Mouse (Mus musculus): ENCODE results near the gene Cox11. TPM values are rescaled to one million over a fixed set of nuclear protein-coding genes. Genes with fewer than 3 reads are reported as not detected.
A peak's percentile ranks its signal among the peaks of the same experiment; 100 is the strongest.

The Cox11 gene
- polyA plus RNA-seq, 1 experiment from 2014 or later = 20.0 TPM

DNA sequence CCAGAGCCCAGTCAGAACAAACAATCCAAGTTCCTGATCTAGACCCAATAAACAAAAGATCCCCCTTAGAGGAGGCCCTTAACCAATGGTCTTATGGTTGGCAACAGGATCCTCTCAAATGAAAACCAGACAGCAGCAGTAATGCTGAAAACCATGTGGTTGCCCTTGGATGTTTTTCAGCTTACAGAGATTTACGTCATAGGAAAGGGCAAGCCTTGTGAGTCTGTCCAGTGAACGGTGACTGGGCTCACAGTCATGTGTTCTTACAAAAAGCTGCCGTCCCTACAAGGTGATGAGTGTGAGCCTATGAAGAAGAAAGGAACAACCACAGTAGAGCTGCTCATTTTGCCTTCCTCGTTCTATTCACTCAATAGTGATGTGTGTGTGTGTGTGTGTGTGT, 22.7 kb downstream of the Cox11 start:
- no peak for ATAC-seq
- DNase-seq (ENCODE audit: low spot score) = no peak
- TF ChIP-seq EP300 (IDR thresholded peaks at IDR 0.05) (no peak), CTCF (IDR thresholded peaks at IDR 0.05) (no peak)
- Histone ChIP-seq H3K27ac (ENCODE audit: low read length) (no peak overlapping the region), H3K4me3 (ENCODE audit: low read depth, low read length) (no peak overlapping the region), H3K9me3 (ENCODE audit: low read length) (no peaks in the 10 kb centered on the region), H3K4me1 (ENCODE audit: insufficient read depth, low read depth, low read length) (peaks cover 4% of the 10 kb centered on the region; the same call in 1 of the 2 replicates), H3K4me2 (replicated peaks; ENCODE audit: low read depth, low read length) (no peak overlapping the region), H3K9ac (replicated peaks; ENCODE audit: low read depth) (no peak overlapping the region), H3K36me3 (ENCODE audit: insufficient read depth, low read length) (peaks cover 4% of the 10 kb centered on the region; the same call in 1 of the 2 replicates), H3K27me3 (replicated peaks; ENCODE audit: insufficient read depth, low read length) (no peaks in the 10 kb centered on the region)
- WGBS = 83% methylated on average over 4 of the region's 4 CpGs

GRCm38 (mm10) chr11:90663052-90663451, 25.1 kb downstream of the Cox11 start:
- no peak for ATAC-seq
- TF ChIP-seq EP300 (IDR thresholded peaks at IDR 0.05) (no peak), CTCF (IDR thresholded peaks at IDR 0.05) (no peak)
- 53% methylated on average over 3 of the region's 3 CpGs for WGBS

GRCm38 (mm10) chr11:90663618-90664297, 25.8 kb downstream of the Cox11 start:
- ATAC-seq = no peak
- Histone ChIP-seq H3K36me3 (ENCODE audit: insufficient read depth, low read length) (peaks cover 4% of the 10 kb centered on the region; the same call in 1 of the 2 replicates), H3K4me1 (ENCODE audit: insufficient read depth, low read depth, low read length) (peaks cover 8% of the 10 kb centered on the region; the same call in 1 of the 2 replicates), H3K9me3 (ENCODE audit: low read length) (no peaks in the 10 kb centered on the region), H3K4me3 (ENCODE audit: low read depth, low read length) (no peak overlapping the region), H3K27me3 (replicated peaks; ENCODE audit: insufficient read depth, low read length) (no peaks in the 10 kb centered on the region), H3K4me2 (replicated peaks; ENCODE audit: low read depth, low read length) (no peak overlapping the region), H3K27ac (ENCODE audit: low read length) (peak overlapping the region; percentile 65), H3K9ac (replicated peaks; ENCODE audit: low read depth) (no peak overlapping the region)
- 41% methylated on average over 5 of the region's 5 CpGs for WGBS
- DNase-seq (ENCODE audit: low spot score) = peak; percentile 15
- TF ChIP-seq CTCF (IDR thresholded peaks at IDR 0.05) (no peak), EP300 (IDR thresholded peaks at IDR 0.05) (no peak)

More at GRCm38 (mm10) chr11:90663052-90663451, 25.1 kb downstream of the Cox11 start:
- DNase-seq (ENCODE audit: low spot score) = no peak
- no peak overlapping the region for H3K4me3 ChIP-seq (ENCODE audit: low read depth, low read length)
- H3K9ac ChIP-seq (replicated peaks; ENCODE audit: low read depth) = no peak overlapping the region
- H3K36me3 ChIP-seq (ENCODE audit: insufficient read depth, low read length) = peaks cover 4% of the 10 kb centered on the region; the same call in 1 of the 2 replicates
- no peak overlapping the region for H3K4me2 ChIP-seq (replicated peaks; ENCODE audit: low read depth, low read length)
- H3K4me1 ChIP-seq (ENCODE audit: insufficient read depth, low read depth, low read length) = peaks cover 8% of the 10 kb centered on the region; the same call in 1 of the 2 replicates
- no peaks in the 10 kb centered on the region for H3K27me3 ChIP-seq (replicated peaks; ENCODE audit: insufficient read depth, low read length)
- no peaks in the 10 kb centered on the region for H3K9me3 ChIP-seq (ENCODE audit: low read length)
- no peak overlapping the region for H3K27ac ChIP-seq (ENCODE audit: low read length)

DNA sequence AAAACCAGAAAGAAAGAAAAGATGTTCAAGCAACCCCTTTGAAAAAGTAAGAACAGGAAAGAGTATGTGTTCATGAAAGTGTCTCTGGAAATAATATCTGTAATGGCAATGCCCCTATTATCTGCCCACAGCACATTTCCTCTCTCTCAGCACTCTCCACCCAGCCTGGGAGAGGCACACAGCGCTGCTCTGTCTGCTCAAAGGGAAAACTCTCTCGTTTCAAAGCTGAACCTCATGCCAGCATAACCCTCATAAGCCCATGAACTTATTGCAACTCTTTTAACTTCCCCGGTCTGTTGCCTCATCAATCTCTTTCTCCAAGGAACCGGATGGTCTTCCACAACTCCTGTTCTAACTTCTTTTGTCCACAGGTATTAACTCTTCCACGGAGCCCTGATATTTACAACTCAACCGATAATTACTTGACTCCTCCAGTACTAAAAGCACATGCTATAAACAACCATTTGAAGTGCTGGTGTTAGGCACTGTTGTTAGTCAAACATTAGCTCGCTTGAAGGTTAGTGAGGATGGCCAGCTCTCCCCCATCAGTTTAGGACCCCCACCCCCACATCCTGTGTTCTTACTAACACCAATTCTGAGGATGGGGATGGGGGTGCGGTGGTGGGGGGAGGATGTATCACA, 26.5 kb downstream of the Cox11 start:
- Histone ChIP-seq H3K27me3 (replicated peaks; ENCODE audit: insufficient read depth, low read length) (no peaks in the 10 kb centered on the region), H3K4me2 (replicated peaks; ENCODE audit: low read depth, low read length) (peak overlapping the region; percentile 31; the same call in 1 of the 2 replicates), H3K4me1 (ENCODE audit: insufficient read depth, low read depth, low read length) (peaks cover 8% of the 10 kb centered on the region; the same call in 1 of the 2 replicates), H3K9ac (replicated peaks; ENCODE audit: low read depth) (no peak overlapping the region), H3K36me3 (ENCODE audit: insufficient read depth, low read length) (peaks cover 5% of the 10 kb centered on the region; the same call in 1 of the 2 replicates), H3K4me3 (ENCODE audit: low read depth, low read length) (no peak overlapping the region), H3K9me3 (ENCODE audit: low read length) (no peaks in the 10 kb centered on the region), H3K27ac (ENCODE audit: low read length) (peak overlapping the region; percentile 65)
- no peak for TF ChIP-seq CTCF (IDR thresholded peaks at IDR 0.05)
- TF ChIP-seq EP300 (IDR thresholded peaks at IDR 0.05) = no peak
- peak; percentile 37; the same call in 1 of the 2 replicates for ATAC-seq
- WGBS = 6% methylated on average over 8 of the region's 8 CpGs
- peak; percentile 27 for DNase-seq (ENCODE audit: low spot score)

- Histone ChIP-seq H3K27me3 (replicated peaks; ENCODE audit: insufficient read depth, low read length) (no peaks in the 10 kb centered on the region), H3K9me3 (ENCODE audit: low read length) (no peaks in the 10 kb centered on the region), H3K36me3 (ENCODE audit: insufficient read depth, low read length) (peaks cover 11% of the 10 kb centered on the region), H3K4me2 (replicated peaks; ENCODE audit: low read depth, low read length) (peak overlapping the region; percentile 31), H3K4me1 (ENCODE audit: insufficient read depth, low read depth, low read length) (peaks cover 8% of the 10 kb centered on the region; the same call in 1 of the 2 replicates), H3K4me3 (ENCODE audit: low read depth, low read length) (no peak overlapping the region), H3K27ac (ENCODE audit: low read length) (peak overlapping the region; percentile 65), H3K9ac (replicated peaks; ENCODE audit: low read depth) (no peak overlapping the region)
- DNase-seq (ENCODE audit: low spot score) (peak; percentile 79), ATAC-seq (peak; percentile 74)
- TF ChIP-seq CTCF (IDR thresholded peaks at IDR 0.05) (no peak), EP300 (IDR thresholded peaks at IDR 0.05) (no peak)
- WGBS = 20% methylated on average over 6 of the region's 6 CpGs
These were observed 27.2 kb downstream of the Cox11 start for GRCm38 (mm10) chr11:90665161-90665560.

DNA sequence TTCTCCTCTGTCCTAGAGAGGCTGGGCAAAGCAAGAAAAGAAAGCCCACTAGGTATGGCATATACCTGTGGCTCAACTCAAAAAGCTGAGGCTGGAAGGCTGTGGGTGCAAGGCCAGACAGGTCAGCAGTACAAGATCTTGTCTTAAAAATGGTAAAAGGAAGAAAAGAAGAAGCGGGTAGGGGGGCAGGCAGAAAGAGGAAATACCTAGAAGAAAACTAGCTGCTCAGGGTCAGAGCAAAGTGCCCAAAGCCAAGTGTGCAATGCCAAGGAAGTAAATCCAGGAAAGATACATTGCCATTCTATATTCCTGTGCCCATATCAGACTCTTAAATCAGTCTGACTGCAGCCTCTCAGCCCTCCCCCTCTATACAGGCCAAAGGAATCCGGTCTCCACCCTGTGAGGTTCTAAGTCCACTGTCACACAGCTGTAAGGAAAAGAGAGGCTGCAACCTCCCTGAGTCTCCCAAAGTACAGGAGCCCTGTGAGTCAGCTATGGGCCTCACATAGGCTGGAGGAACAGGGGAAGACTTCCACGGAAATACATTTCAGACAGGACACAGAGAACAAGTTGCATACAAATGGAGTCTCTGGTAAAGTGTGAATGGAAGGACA, 28.3 kb downstream of the Cox11 start:
- Histone ChIP-seq H3K36me3 (ENCODE audit: insufficient read depth, low read length) (peaks cover 8% of the 10 kb centered on the region), H3K4me1 (ENCODE audit: insufficient read depth, low read depth, low read length) (peaks cover 8% of the 10 kb centered on the region; the same call in 1 of the 2 replicates), H3K4me3 (ENCODE audit: low read depth, low read length) (no peak overlapping the region), H3K9ac (replicated peaks; ENCODE audit: low read depth) (no peak overlapping the region), H3K9me3 (ENCODE audit: low read length) (no peaks in the 10 kb centered on the region), H3K4me2 (replicated peaks; ENCODE audit: low read depth, low read length) (no peak overlapping the region), H3K27me3 (replicated peaks; ENCODE audit: insufficient read depth, low read length) (no peaks in the 10 kb centered on the region), H3K27ac (ENCODE audit: low read length) (peak overlapping the region; percentile 65)
- peak; percentile 25; the same call in 1 of the 2 replicates for ATAC-seq
- DNase-seq (ENCODE audit: low spot score) = no peak
- 49% methylated on average over 3 of the region's 3 CpGs for WGBS
- TF ChIP-seq CTCF (IDR thresholded peaks at IDR 0.05) (no peak), EP300 (IDR thresholded peaks at IDR 0.05) (no peak)

Measured in lung, postnatal 0 days (tissue).